Mouse (Mus musculus): ENCODE measurements around the gene Epn2. TPM values are rescaled to one million over a fixed set of nuclear protein-coding genes. Genes with fewer than 3 reads are reported as not detected.

The Epn2 gene
- polyA plus RNA-seq, 1 experiment = 84.5 TPM

- H3K4me1 ChIP-seq (ENCODE audit: control insufficient read depth, insufficient read depth, low read length) = no peaks in the 10 kb centered on the region; the same call in 1 of the 2 replicates
- 56% methylated on average over 9 of the region's 9 CpGs for WGBS
- TF ChIP-seq POLR2A (IDR thresholded peaks at IDR 0.05; ENCODE audit: borderline replicate concordance, extremely low read depth, low read depth, low read length) = no peak
- TF ChIP-seq CTCF (IDR thresholded peaks at IDR 0.05; ENCODE audit: insufficient read depth, low read length) = no peak
- H3K4me3 ChIP-seq (replicated peaks; ENCODE audit: extremely low read depth, low read depth, low read length) = no peak overlapping the region
- DNase-seq = no peak
Observed at GRCm38 (mm10) chr11:61481239-61482090, 98.0 kb downstream of the Epn2 start.

GRCm38 (mm10) chr11:61478788-61479187 lies 100.7 kb downstream of the Epn2 start:
- TF ChIP-seq CTCF (IDR thresholded peaks at IDR 0.05; ENCODE audit: insufficient read depth, low read length) = no peak
- no peak for TF ChIP-seq POLR2A (IDR thresholded peaks at IDR 0.05; ENCODE audit: borderline replicate concordance, extremely low read depth, low read depth, low read length)
- H3K4me3 ChIP-seq (replicated peaks; ENCODE audit: extremely low read depth, low read depth, low read length) = no peak overlapping the region
- no peaks in the 10 kb centered on the region; the same call in 1 of the 2 replicates for H3K4me1 ChIP-seq (ENCODE audit: control insufficient read depth, insufficient read depth, low read length)
- WGBS = 89% methylated on average over 4 of the region's 4 CpGs
- no peak for DNase-seq

- no peak for TF ChIP-seq POLR2A (IDR thresholded peaks at IDR 0.05; ENCODE audit: borderline replicate concordance, extremely low read depth, low read depth, low read length)
- no peak for TF ChIP-seq CTCF (IDR thresholded peaks at IDR 0.05; ENCODE audit: insufficient read depth, low read length)
- no peaks in the 10 kb centered on the region; the same call in 1 of the 2 replicates for H3K4me1 ChIP-seq (ENCODE audit: control insufficient read depth, insufficient read depth, low read length)
- WGBS = 65% methylated on average over 17 of the region's 17 CpGs
- H3K4me3 ChIP-seq (replicated peaks; ENCODE audit: extremely low read depth, low read depth, low read length) = no peak overlapping the region
- DNase-seq = no peak
Observed at GRCm38 (mm10) chr11:61477566-61478508, 101.7 kb downstream of the Epn2 start.

- TF ChIP-seq CTCF (IDR thresholded peaks at IDR 0.05; ENCODE audit: insufficient read depth, low read length) (no peak), POLR2A (IDR thresholded peaks at IDR 0.05; ENCODE audit: borderline replicate concordance, extremely low read depth, low read depth, low read length) (no peak)
- DNase-seq = no peak
- 44% methylated on average over 12 of the region's 12 CpGs for WGBS
- no peaks in the 10 kb centered on the region; the same call in 1 of the 2 replicates for H3K4me1 ChIP-seq (ENCODE audit: control insufficient read depth, insufficient read depth, low read length)
- no peak overlapping the region for H3K4me3 ChIP-seq (replicated peaks; ENCODE audit: extremely low read depth, low read depth, low read length)
Observed at GRCm38 (mm10) chr11:61476786-61477382, 102.6 kb downstream of the Epn2 start.

- 57% methylated on average over 4 of the region's 4 CpGs for WGBS
- Histone ChIP-seq H3K4me1 (ENCODE audit: control insufficient read depth, insufficient read depth, low read length) (no peaks in the 10 kb centered on the region; the same call in 1 of the 2 replicates), H3K4me3 (replicated peaks; ENCODE audit: extremely low read depth, low read depth, low read length) (no peak overlapping the region)
- no peak for TF ChIP-seq POLR2A (IDR thresholded peaks at IDR 0.05; ENCODE audit: borderline replicate concordance, extremely low read depth, low read depth, low read length)
- no peak for TF ChIP-seq CTCF (IDR thresholded peaks at IDR 0.05; ENCODE audit: insufficient read depth, low read length)
- no peak for DNase-seq
Observed at GRCm38 (mm10) chr11:61473630-61474029, 105.9 kb downstream of the Epn2 start.

- no peak for DNase-seq
- TF ChIP-seq POLR2A (IDR thresholded peaks at IDR 0.05; ENCODE audit: borderline replicate concordance, extremely low read depth, low read depth, low read length) = no peak
- no peak for TF ChIP-seq CTCF (IDR thresholded peaks at IDR 0.05; ENCODE audit: insufficient read depth, low read length)
- H3K4me3 ChIP-seq (replicated peaks; ENCODE audit: extremely low read depth, low read depth, low read length) = no peak overlapping the region
- no peaks in the 10 kb centered on the region for H3K4me1 ChIP-seq (ENCODE audit: control insufficient read depth, insufficient read depth, low read length)
Observed at GRCm38 (mm10) chr11:61470880-61471279, 108.6 kb downstream of the Epn2 start.

- Histone ChIP-seq H3K4me1 (ENCODE audit: control insufficient read depth, insufficient read depth, low read length) (no peaks in the 10 kb centered on the region), H3K4me3 (replicated peaks; ENCODE audit: extremely low read depth, low read depth, low read length) (no peak overlapping the region)
- 50% methylated on average over 7 of the region's 7 CpGs for WGBS
- DNase-seq = no peak
- no peak for TF ChIP-seq CTCF (IDR thresholded peaks at IDR 0.05; ENCODE audit: insufficient read depth, low read length)
- no peak for TF ChIP-seq POLR2A (IDR thresholded peaks at IDR 0.05; ENCODE audit: borderline replicate concordance, extremely low read depth, low read depth, low read length)
Observed at GRCm38 (mm10) chr11:61469317-61469917, 110.1 kb downstream of the Epn2 start.

- TF ChIP-seq POLR2A (IDR thresholded peaks at IDR 0.05; ENCODE audit: borderline replicate concordance, extremely low read depth, low read depth, low read length) (no peak), CTCF (IDR thresholded peaks at IDR 0.05; ENCODE audit: insufficient read depth, low read length) (no peak)
- WGBS = 74% methylated on average over 4 of the region's 4 CpGs
- no peak overlapping the region for H3K4me3 ChIP-seq (replicated peaks; ENCODE audit: extremely low read depth, low read depth, low read length)
- H3K4me1 ChIP-seq (ENCODE audit: control insufficient read depth, insufficient read depth, low read length) = no peaks in the 10 kb centered on the region
- DNase-seq = no peak
Observed at GRCm38 (mm10) chr11:61468534-61468933, 111.0 kb downstream of the Epn2 start.

Other genes with a start within 250 kb of the Epn2 start
- 0.19 and 0.29 TPM in 2 replicates for gene Slc47a2, start 236.8 kb downstream of the Epn2 start, polyA plus RNA-seq (2012; rRNA removed)
- 1.9 and 3.1 TPM in 2 replicates for gene Slc47a1, start 201.3 kb downstream of the Epn2 start, polyA plus RNA-seq (2012; rRNA removed)
- 0.27 and 0.44 TPM in 2 replicates for gene Rnf112, start 125.6 kb downstream of the Epn2 start, polyA plus RNA-seq (2012; rRNA removed)
- 1,294 and 1,321 TPM in 2 replicates for gene Mfap4, start 94.3 kb downstream of the Epn2 start, polyA plus RNA-seq (2012; rRNA removed)
- 39.3 and 40.1 TPM in 2 replicates for gene Mapk7, start 85.3 kb downstream of the Epn2 start, polyA plus RNA-seq (2012; rRNA removed)
- gene B9d1, start 74.5 kb downstream of the Epn2 start, polyA plus RNA-seq (2012; rRNA removed) = 28.4 and 37.5 TPM in 2 replicates
- gene Grap, start 73.6 kb upstream of the Epn2 start, polyA plus RNA-seq (2012; rRNA removed) = 77.0 and 86.0 TPM in 2 replicates
- gene Fam83g, start 104.4 kb upstream of the Epn2 start, polyA plus RNA-seq (2012; rRNA removed) = 2.7 and 7.5 TPM in 2 replicates
- gene Slc5a10, start 141.1 kb upstream of the Epn2 start, polyA plus RNA-seq (2012; rRNA removed) = 0.06 TPM in 1 of 2 replicates, not detected in the other
- gene Prpsap2, start 182.4 kb upstream of the Epn2 start, polyA plus RNA-seq (2012; rRNA removed) = 10.7 and 14.2 TPM in 2 replicates

All from lung, adult 2 months (tissue).